Mouse (Mus musculus) liver, postnatal 0 days (tissue): ENCODE measurements at regions not wholly inside any gene's neighbourhood (a gene's known extent, or its start where the extent isn't known, plus 50 kb on each side); places are given as distances from the start of the nearest gene placed in this dataset.

Experiments used
- ATAC-seq: fragments of 200-750 bp; cut with Nextera tagmentation; 2 replicates; pipeline ENCODE4 v1.8.0; 2017; ENCODE audit warnings: mild to moderate bottlenecking, moderate library complexity
- DNase-seq: peaks from one replicate; pipeline ENCODE4 v3.0.0-alpha.2; 2016
- H3K27ac ChIP-seq: fragments of 300-500 bp; sonication (generic); 2 replicates; pipeline ENCODE4 v1.5.1; 2014; ENCODE audit warnings: antibody characterized with exemption, moderate library complexity, mild to moderate bottlenecking, low read depth
- H3K27me3 ChIP-seq: fragments of 300-500 bp; sonication (generic); 2 replicates; pipeline ENCODE4 v1.6.1; 2014; ENCODE audit warnings: low read length, control low read depth, mixed read lengths; ENCODE audit not compliant: insufficient read depth
- H3K36me3 ChIP-seq: fragments of 300-500 bp; sonication (generic); replicated peaks from 2 replicates; pipeline ENCODE4 v1.6.1; 2014; ENCODE audit warnings: mild to moderate bottlenecking, control low read depth, low read length, moderate library complexity, mixed read lengths; ENCODE audit not compliant: insufficient read depth
- H3K4me1 ChIP-seq: fragments of 300-500 bp; sonication (generic); 2 replicates; pipeline ENCODE4 v1.6.1; 2014; ENCODE audit warnings: antibody characterized with exemption, mild to moderate bottlenecking, control low read depth; ENCODE audit not compliant: insufficient read depth
- H3K4me2 ChIP-seq: fragments of 300-500 bp; sonication (generic); 2 replicates; pipeline ENCODE4 v1.6.1; 2014; ENCODE audit warnings: low read depth, mild to moderate bottlenecking, low read length, moderate library complexity, mixed read lengths
- H3K4me3 ChIP-seq: fragments of 300-500 bp; sonication (generic); 2 replicates; pipeline ENCODE4 v1.5.1; 2014; ENCODE audit warnings: low read depth, low read length
- H3K9ac ChIP-seq: fragments of 300-500 bp; sonication (generic); replicated peaks from 2 replicates; pipeline ENCODE4 v1.6.1; 2014; ENCODE audit warnings: mild to moderate bottlenecking, moderate library complexity
- H3K9me3 ChIP-seq: fragments of 300-500 bp; sonication (generic); 2 replicates; pipeline ENCODE4 v1.6.1; 2016; ENCODE audit warnings: mild to moderate bottlenecking, control low read depth, low read length, mixed read lengths
- CTCF ChIP-seq: sonication (generic); IDR thresholded peaks from 2 replicates; pipeline ENCODE4 v1.5.1; 2016; ENCODE audit warnings: antibody characterized with exemption, low read depth
- EP300 ChIP-seq: IDR thresholded peaks from 2 replicates; pipeline ENCODE4 v1.6.1; 2016; ENCODE audit warnings: antibody characterized with exemption, low read depth, mild to moderate bottlenecking
- WGBS: fragments of 180-500 bp; shearing (Covaris S2); extraction: QIAGEN DNeasy Blood & Tissue Kit; methylation state at CpG from one replicate; pipeline ENCODE4 v1.1.7; 2014; ENCODE audit not compliant: insufficient replicate concordance; 5-methylcytosine and 5-hydroxymethylcytosine counted together

GRCm38 (mm10) chr10:27991057-27991365, 83.6 kb upstream of the Ptprk start:
- no peak for DNase-seq
- no peak overlapping the region for H3K9ac ChIP-seq
- H3K4me3 ChIP-seq = no peak overlapping the region
- H3K4me1 ChIP-seq = no peaks in the 10 kb centered on the region
- H3K36me3 ChIP-seq = no peaks in the 10 kb centered on the region
- no peak for ATAC-seq
- 55% methylated on average over 3 of the region's 3 CpGs for WGBS
- no peaks in the 10 kb centered on the region for H3K27me3 ChIP-seq
- H3K9me3 ChIP-seq = no peaks in the 10 kb centered on the region
- no peak overlapping the region for H3K4me2 ChIP-seq
- TF ChIP-seq CTCF (no peak), EP300 (no peak)
- no peak overlapping the region for H3K27ac ChIP-seq

- DNase-seq (no peak), ATAC-seq (no peak)
- no peaks in the 10 kb centered on the region for H3K9me3 ChIP-seq
- no peak overlapping the region for H3K9ac ChIP-seq
- H3K4me1 ChIP-seq = no peaks in the 10 kb centered on the region
- no peak overlapping the region for H3K27ac ChIP-seq
- no peak overlapping the region for H3K4me3 ChIP-seq
- no peaks in the 10 kb centered on the region for H3K36me3 ChIP-seq
- TF ChIP-seq CTCF (no peak), EP300 (no peak)
- no peak overlapping the region for H3K4me2 ChIP-seq
- H3K27me3 ChIP-seq = no peaks in the 10 kb centered on the region
- 74% methylated on average over 2 of the region's 2 CpGs for WGBS
Observed at GRCm38 (mm10) chr10:27994376-27995034, 80.1 kb upstream of the Ptprk start.

GRCm38 (mm10) chr10:27995035-27995399, 79.6 kb upstream of the Ptprk start:
- Histone ChIP-seq H3K4me1 (no peaks in the 10 kb centered on the region), H3K9ac (no peak overlapping the region), H3K36me3 (no peaks in the 10 kb centered on the region), H3K27me3 (no peaks in the 10 kb centered on the region), H3K4me2 (no peak overlapping the region), H3K9me3 (no peaks in the 10 kb centered on the region), H3K27ac (no peak overlapping the region), H3K4me3 (no peak overlapping the region)
- ATAC-seq (no peak), DNase-seq (no peak)
- WGBS = 73% methylated on average over 1 of the region's 1 CpGs
- TF ChIP-seq EP300 (no peak), CTCF (no peak)

- no peak overlapping the region for H3K9ac ChIP-seq
- no peaks in the 10 kb centered on the region for H3K27me3 ChIP-seq
- H3K36me3 ChIP-seq = no peaks in the 10 kb centered on the region
- no peak overlapping the region for H3K27ac ChIP-seq
- no peaks in the 10 kb centered on the region for H3K9me3 ChIP-seq
- WGBS = 52% methylated on average over 2 of the region's 2 CpGs
- no peak overlapping the region for H3K4me3 ChIP-seq
- ATAC-seq (no peak), DNase-seq (no peak)
- H3K4me2 ChIP-seq = no peak overlapping the region
- TF ChIP-seq CTCF (no peak), EP300 (no peak)
- H3K4me1 ChIP-seq = no peaks in the 10 kb centered on the region
Observed at GRCm38 (mm10) chr10:28010756-28011155, 63.9 kb upstream of the Ptprk start.

- no peaks in the 10 kb centered on the region for H3K27me3 ChIP-seq
- H3K9ac ChIP-seq = no peak overlapping the region
- no peak for TF ChIP-seq CTCF
- no peak for TF ChIP-seq EP300
- no peak overlapping the region for H3K4me3 ChIP-seq
- ATAC-seq = no peak
- no peak overlapping the region for H3K4me2 ChIP-seq
- no peak for DNase-seq
- no peaks in the 10 kb centered on the region for H3K4me1 ChIP-seq
- H3K36me3 ChIP-seq = no peaks in the 10 kb centered on the region
- 85% methylated on average over 1 of the region's 1 CpGs for WGBS
- H3K27ac ChIP-seq = no peak overlapping the region
- H3K9me3 ChIP-seq = no peaks in the 10 kb centered on the region
Observed at GRCm38 (mm10) chr10:28012135-28012534, 62.5 kb upstream of the Ptprk start.

GRCm38 (mm10) chr10:28013401-28013800, 61.2 kb upstream of the Ptprk start:
- 72% methylated on average over 2 of the region's 2 CpGs for WGBS
- no peaks in the 10 kb centered on the region for H3K4me1 ChIP-seq

GRCm38 (mm10) chr10:28014306-28014825, 60.3 kb upstream of the Ptprk start:
- WGBS = 49% methylated on average over 2 of the region's 2 CpGs
- no peak for ATAC-seq

More at GRCm38 (mm10) chr10:28013401-28013800, 61.2 kb upstream of the Ptprk start:
- no peak overlapping the region for H3K4me2 ChIP-seq
- TF ChIP-seq CTCF = no peak
- DNase-seq (no peak), ATAC-seq (no peak)
- no peaks in the 10 kb centered on the region for H3K36me3 ChIP-seq
- no peak overlapping the region for H3K9ac ChIP-seq
- no peaks in the 10 kb centered on the region for H3K27me3 ChIP-seq
- H3K27ac ChIP-seq = no peak overlapping the region
- H3K9me3 ChIP-seq = no peaks in the 10 kb centered on the region
- no peak overlapping the region for H3K4me3 ChIP-seq

More at GRCm38 (mm10) chr10:28014306-28014825, 60.3 kb upstream of the Ptprk start:
- Histone ChIP-seq H3K4me2 (no peak overlapping the region), H3K4me3 (no peak overlapping the region), H3K9ac (no peak overlapping the region), H3K36me3 (no peaks in the 10 kb centered on the region), H3K27ac (no peak overlapping the region), H3K27me3 (no peaks in the 10 kb centered on the region), H3K9me3 (no peaks in the 10 kb centered on the region), H3K4me1 (no peaks in the 10 kb centered on the region)
- TF ChIP-seq CTCF (no peak), EP300 (no peak)
- DNase-seq = no peak
